Mouse (Mus musculus) cerebral cortex, adult 2 months (tissue): ENCODE data around the gene 0610030E20Rik.

Experiments used
- WGBS: fragments of 180-500 bp; shearing (Covaris S2); methylation state at CpG from one replicate; pipeline ENCODE4 v1.1.7; 2018; 5-methylcytosine and 5-hydroxymethylcytosine counted together

The 0610030E20Rik gene

DNA sequence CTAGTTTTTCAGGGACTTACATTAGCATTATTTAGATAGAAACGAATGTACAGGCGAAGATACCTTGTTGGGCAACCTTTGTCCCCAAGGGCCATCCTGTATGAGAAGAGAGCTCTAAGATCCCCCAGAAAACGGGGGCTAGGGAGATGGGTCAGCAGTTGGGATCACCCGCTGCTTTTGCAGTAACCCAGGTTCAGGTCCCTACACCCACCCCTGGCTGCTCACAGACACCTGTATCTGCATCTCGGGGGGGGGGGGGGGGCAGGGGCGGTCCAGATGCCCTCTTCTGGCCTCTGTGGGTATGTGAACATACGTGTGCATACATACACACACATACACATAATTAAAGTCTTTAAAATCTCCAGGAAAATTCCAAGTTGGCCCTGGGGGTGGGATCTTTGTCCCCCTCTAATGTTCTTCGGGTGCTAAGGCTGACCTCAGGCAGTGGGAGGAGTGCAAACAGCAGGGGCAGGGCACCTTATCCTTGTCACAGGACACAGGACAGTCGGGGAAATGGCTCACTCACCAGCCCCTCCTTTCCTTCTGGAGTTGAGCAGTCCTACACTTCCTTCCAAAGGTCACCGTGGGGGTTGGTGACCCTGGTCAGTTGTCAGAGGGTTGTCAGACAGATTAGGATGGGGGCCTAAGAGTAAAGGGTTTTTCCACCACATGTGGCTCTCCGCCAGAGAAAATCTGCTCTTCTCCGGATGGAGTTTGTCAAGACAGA, 43.8 kb downstream of the 0610030E20Rik start:
- WGBS, result 36% methylated on average over 12 of the region's 12 CpGs

GRCm38 (mm10) chr6:72392341-72392740, 45.2 kb downstream of the 0610030E20Rik start:
- WGBS, result 96% methylated on average over 5 of the region's 5 CpGs

DNA sequence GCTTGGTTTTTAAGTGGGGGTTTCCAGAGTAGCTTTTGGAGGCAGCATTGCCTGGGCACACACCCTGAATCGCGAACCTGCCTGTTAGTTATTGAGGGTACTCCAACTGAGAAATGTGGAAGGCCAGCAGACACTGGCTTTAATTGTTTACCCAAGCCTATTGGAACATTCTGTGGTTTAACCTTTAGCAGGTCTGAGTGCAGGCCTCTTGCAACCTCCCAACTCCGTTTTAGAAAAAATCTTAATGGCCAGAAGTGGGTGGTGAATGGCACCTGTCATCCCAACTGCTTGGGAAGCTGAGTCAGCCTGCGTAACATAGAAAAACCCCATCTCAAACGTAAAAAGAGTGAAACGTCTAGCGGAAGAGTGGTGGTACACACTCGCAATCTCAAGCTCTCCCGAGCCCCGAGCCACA, 49.7 kb downstream of the 0610030E20Rik start:
- 81% methylated on average over 10 of the region's 10 CpGs for WGBS

GRCm38 (mm10) chr6:72399967-72400366, 52.9 kb downstream of the 0610030E20Rik start:
- 64% methylated on average over 2 of the region's 2 CpGs for WGBS

DNA sequence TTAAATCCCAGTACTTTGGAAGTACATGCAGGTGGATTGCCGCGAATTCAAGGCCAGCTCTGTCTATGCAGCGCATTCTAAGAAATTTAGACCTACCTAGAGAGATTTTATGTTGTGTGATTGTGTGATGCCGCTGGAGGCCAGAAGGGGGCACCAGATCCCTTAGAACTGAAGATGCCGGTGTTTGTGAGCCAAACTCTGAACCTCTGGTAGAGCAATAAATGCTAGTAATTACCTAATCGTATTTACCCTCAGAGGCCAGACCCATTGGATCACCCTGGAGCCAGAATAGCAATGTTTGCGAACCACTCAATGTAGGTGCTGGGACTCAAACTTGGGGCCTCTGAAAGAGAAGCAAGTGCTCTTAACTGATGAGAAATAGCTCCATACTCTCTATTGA, 54.8 kb downstream of the 0610030E20Rik start:
- WGBS, result 29% methylated on average over 7 of the region's 7 CpGs
